Mouse (Mus musculus): Measurements from ENCODE around the gene Pigq. TPM values are rescaled to one million over a fixed set of nuclear protein-coding genes. Genes with fewer than 3 reads are reported as not detected.

Pigq gene
- polyA plus RNA-seq, 1 experiment from 2014 or later: 60.8 TPM

- Histone ChIP-seq H3K4me1 (peaks cover 32% of the 10 kb centered on the region), H3K27me3 (replicated peaks) (no peaks in the 10 kb centered on the region), H3K27ac (no peak overlapping the region), H3K9me3 (no peaks in the 10 kb centered on the region), H3K4me3 (replicated peaks) (no peak overlapping the region), H3K9ac (no peak overlapping the region), H3K36me3 (peaks cover 13% of the 10 kb centered on the region), H3K4me2 (no peak overlapping the region)
- ATAC-seq (ENCODE audit: insufficient read depth, low FRiP score, low read depth): no peak
- WGBS: 53% methylated on average over 4 of the region's 4 CpGs
Observed at GRCm38 (mm10) chr17:25879261-25879660, 65.5 kb downstream of the Pigq start.

GRCm38 (mm10) chr17:25878611-25879180, 66.0 kb downstream of the Pigq start:
- 92% methylated on average over 19 of the region's 19 CpGs for WGBS
- ATAC-seq (ENCODE audit: insufficient read depth, low FRiP score, low read depth): no peak
- H3K9ac ChIP-seq: no peak overlapping the region
- H3K4me3 ChIP-seq (replicated peaks): no peak overlapping the region
- H3K4me2 ChIP-seq: no peak overlapping the region
- no peaks in the 10 kb centered on the region for H3K9me3 ChIP-seq
- H3K27me3 ChIP-seq (replicated peaks): no peaks in the 10 kb centered on the region
- H3K27ac ChIP-seq: no peak overlapping the region
- H3K4me1 ChIP-seq: peaks cover 36% of the 10 kb centered on the region
- H3K36me3 ChIP-seq: peaks cover 7% of the 10 kb centered on the region

GRCm38 (mm10) chr17:25877741-25878610, 66.8 kb downstream of the Pigq start:
- H3K4me3 ChIP-seq (replicated peaks): no peak overlapping the region
- no peak overlapping the region for H3K27ac ChIP-seq
- H3K4me1 ChIP-seq: peaks cover 36% of the 10 kb centered on the region
- H3K4me2 ChIP-seq: no peak overlapping the region
- no peaks in the 10 kb centered on the region for H3K9me3 ChIP-seq
- no peaks in the 10 kb centered on the region for H3K27me3 ChIP-seq (replicated peaks)
- 94% methylated on average over 32 of the region's 32 CpGs for WGBS
- no peak for ATAC-seq (ENCODE audit: insufficient read depth, low FRiP score, low read depth)
- H3K9ac ChIP-seq: no peak overlapping the region
- H3K36me3 ChIP-seq: peaks cover 3% of the 10 kb centered on the region; the same call in 1 of the 2 replicates

- H3K4me1 ChIP-seq: peaks cover 36% of the 10 kb centered on the region
- no peak overlapping the region for H3K9ac ChIP-seq
- H3K9me3 ChIP-seq: no peaks in the 10 kb centered on the region
- 90% methylated on average over 3 of the region's 3 CpGs for WGBS
- ATAC-seq (ENCODE audit: insufficient read depth, low FRiP score, low read depth): no peak
- no peaks in the 10 kb centered on the region for H3K27me3 ChIP-seq (replicated peaks)
- no peak overlapping the region for H3K4me3 ChIP-seq (replicated peaks)
- H3K27ac ChIP-seq: no peak overlapping the region
- no peak overlapping the region for H3K4me2 ChIP-seq
- no peaks in the 10 kb centered on the region; the same call in 1 of the 2 replicates for H3K36me3 ChIP-seq
Observed at GRCm38 (mm10) chr17:25877025-25877424, 67.7 kb downstream of the Pigq start.

Other genes with a start within 250 kb of the Pigq start
- gene Gng13, start 227.8 kb downstream of the Pigq start, polyA plus RNA-seq (2015; fragmentation: Nextera tagmentation; extraction: Ambion mirVana): 1.5 and 2.1 TPM in 2 replicates
- gene Chtf18, start 217.5 kb downstream of the Pigq start, polyA plus RNA-seq (2015; fragmentation: Nextera tagmentation; extraction: Ambion mirVana): 23.4 and 26.1 TPM in 2 replicates
- gene Rpusd1, start 217.3 kb downstream of the Pigq start, polyA plus RNA-seq (2015; fragmentation: Nextera tagmentation; extraction: Ambion mirVana): 18.3 and 19.1 TPM in 2 replicates
- 0.06 TPM in 1 of 2 replicates, not detected in the other for gene Mslnl, start 208.9 kb downstream of the Pigq start, polyA plus RNA-seq (2015; fragmentation: Nextera tagmentation; extraction: Ambion mirVana)
- 38.3 and 43.6 TPM in 2 replicates for gene Msln, start 190.6 kb downstream of the Pigq start, polyA plus RNA-seq (2015; fragmentation: Nextera tagmentation; extraction: Ambion mirVana)
- gene Narfl, start 171.2 kb downstream of the Pigq start, polyA plus RNA-seq (2015; fragmentation: Nextera tagmentation; extraction: Ambion mirVana): 26.9 and 28.5 TPM in 2 replicates
- 47.3 and 53.4 TPM in 2 replicates for gene Haghl, start 159.3 kb downstream of the Pigq start, polyA plus RNA-seq (2015; fragmentation: Nextera tagmentation; extraction: Ambion mirVana)
- 0.24 and 0.26 TPM in 2 replicates for gene Ccdc78, start 158.4 kb downstream of the Pigq start, polyA plus RNA-seq (2015; fragmentation: Nextera tagmentation; extraction: Ambion mirVana)
- gene Fam173a, start 152.0 kb downstream of the Pigq start, polyA plus RNA-seq (2015; fragmentation: Nextera tagmentation; extraction: Ambion mirVana): 99.3 and 110 TPM in 2 replicates
- gene AC134908.4, start 149.3 kb downstream of the Pigq start, polyA plus RNA-seq (2015; fragmentation: Nextera tagmentation; extraction: Ambion mirVana): not detected in 2 replicates
- 46.6 and 48.3 TPM in 2 replicates for gene Metrn, start 147.8 kb downstream of the Pigq start, polyA plus RNA-seq (2015; fragmentation: Nextera tagmentation; extraction: Ambion mirVana)
- 4.1 and 4.6 TPM in 2 replicates for gene Fbxl16, start 135.9 kb downstream of the Pigq start, polyA plus RNA-seq (2015; fragmentation: Nextera tagmentation; extraction: Ambion mirVana)
- 24.3 and 25.5 TPM in 2 replicates for gene Wdr24, start 121.3 kb downstream of the Pigq start, polyA plus RNA-seq (2015; fragmentation: Nextera tagmentation; extraction: Ambion mirVana)
- 50.5 and 54.6 TPM in 2 replicates for gene Jmjd8, start 116.1 kb downstream of the Pigq start, polyA plus RNA-seq (2015; fragmentation: Nextera tagmentation; extraction: Ambion mirVana)
- 312 and 319 TPM in 2 replicates for gene Stub1, start 111.5 kb downstream of the Pigq start, polyA plus RNA-seq (2015; fragmentation: Nextera tagmentation; extraction: Ambion mirVana)
- 1.6 and 2.4 TPM in 2 replicates for gene Rhbdl1, start 107.6 kb downstream of the Pigq start, polyA plus RNA-seq (2015; fragmentation: Nextera tagmentation; extraction: Ambion mirVana)
- 1.6 and 2.7 TPM in 2 replicates for gene Gm20683, start 103.2 kb downstream of the Pigq start, polyA plus RNA-seq (2015; fragmentation: Nextera tagmentation; extraction: Ambion mirVana)
- 23.1 and 23.6 TPM in 2 replicates for gene Rhot2, start 100.1 kb downstream of the Pigq start, polyA plus RNA-seq (2015; fragmentation: Nextera tagmentation; extraction: Ambion mirVana)
- 21.0 and 22.9 TPM in 2 replicates for gene Wdr90, start 83.4 kb downstream of the Pigq start, polyA plus RNA-seq (2015; fragmentation: Nextera tagmentation; extraction: Ambion mirVana)
- gene Mcrip2, start 76.2 kb downstream of the Pigq start, polyA plus RNA-seq (2015; fragmentation: Nextera tagmentation; extraction: Ambion mirVana): 52.2 and 54.2 TPM in 2 replicates
- gene Mettl26, start 69.9 kb downstream of the Pigq start, polyA plus RNA-seq (2015; fragmentation: Nextera tagmentation; extraction: Ambion mirVana): 67.4 and 68.3 TPM in 2 replicates
- 0.39 and 0.55 TPM in 2 replicates for gene Wfikkn1, start 64.1 kb downstream of the Pigq start, polyA plus RNA-seq (2015; fragmentation: Nextera tagmentation; extraction: Ambion mirVana)
- 27.1 and 27.3 TPM in 2 replicates for gene Rab40c, start 25.2 kb downstream of the Pigq start, polyA plus RNA-seq (2015; fragmentation: Nextera tagmentation; extraction: Ambion mirVana)
- 0.30 TPM in 1 of 2 replicates, not detected in the other for gene Nhlrc4, start within 50 bp of the Pigq start, polyA plus RNA-seq (2015; fragmentation: Nextera tagmentation; extraction: Ambion mirVana)
- gene A930017K11Rik, start 7.6 kb upstream of the Pigq start, polyA plus RNA-seq (2015; fragmentation: Nextera tagmentation; extraction: Ambion mirVana): 0.24 and 0.52 TPM in 2 replicates
- 20.4 and 22.8 TPM in 2 replicates for gene Capn15, start 40.9 kb upstream of the Pigq start, polyA plus RNA-seq (2015; fragmentation: Nextera tagmentation; extraction: Ambion mirVana)
- gene Rab11fip3, start 124.6 kb upstream of the Pigq start, polyA plus RNA-seq (2015; fragmentation: Nextera tagmentation; extraction: Ambion mirVana): 11.9 and 13.3 TPM in 2 replicates
- gene Decr2, start 145.4 kb upstream of the Pigq start, polyA plus RNA-seq (2015; fragmentation: Nextera tagmentation; extraction: Ambion mirVana): 39.3 and 42.0 TPM in 2 replicates
- 86.2 and 88.8 TPM in 2 replicates for gene Nme4, start 150.7 kb upstream of the Pigq start, polyA plus RNA-seq (2015; fragmentation: Nextera tagmentation; extraction: Ambion mirVana)
- gene Tmem8, start 168.4 kb upstream of the Pigq start, polyA plus RNA-seq (2015; fragmentation: Nextera tagmentation; extraction: Ambion mirVana): 6.6 and 7.2 TPM in 2 replicates
- 199 and 208 TPM in 2 replicates for gene Mrpl28, start 178.6 kb upstream of the Pigq start, polyA plus RNA-seq (2015; fragmentation: Nextera tagmentation; extraction: Ambion mirVana)
- gene Axin1, start 193.8 kb upstream of the Pigq start, polyA plus RNA-seq (2015; fragmentation: Nextera tagmentation; extraction: Ambion mirVana): 18.3 and 20.5 TPM in 2 replicates

Measured in stomach, embryonic 15.5 days (tissue).